Mouse (Mus musculus) lung, postnatal 0 days (tissue): ENCODE data around the gene Smarca1. TPM values are rescaled to one million over a fixed set of nuclear protein-coding genes. Genes with fewer than 3 reads are reported as not detected.

ENCODE experiments used
- ATAC-seq: fragments of 200-750 bp; cut with Nextera tagmentation; 2 replicates; pipeline ENCODE4 v1.8.0; 2017; ENCODE audit warnings: moderate library complexity
- DNase-seq: peaks from one replicate; pipeline ENCODE4 v3.0.0-alpha.2; 2016; ENCODE audit warnings: low spot score
- H3K27ac ChIP-seq: fragments of 300-500 bp; sonication (generic); 2 replicates; pipeline ENCODE4 v1.5.1; 2014; ENCODE audit warnings: antibody characterized with exemption, mild to moderate bottlenecking, low read length, mixed read lengths
- H3K27me3 ChIP-seq: fragments of 300-500 bp; sonication (generic); replicated peaks from 2 replicates; pipeline ENCODE4 v1.6.1; 2014; ENCODE audit warnings: low read length, mixed read lengths; ENCODE audit not compliant: insufficient read depth
- H3K36me3 ChIP-seq: fragments of 300-500 bp; sonication (generic); 2 replicates; pipeline ENCODE4 v1.6.1; 2014; ENCODE audit warnings: low read length, mixed read lengths; ENCODE audit not compliant: insufficient read depth
- H3K4me1 ChIP-seq: fragments of 300-500 bp; sonication (generic); 2 replicates; pipeline ENCODE4 v1.6.1; 2014; ENCODE audit warnings: antibody characterized with exemption, low read depth, low read length, mixed read lengths; ENCODE audit not compliant: insufficient read depth
- H3K4me2 ChIP-seq: fragments of 300-500 bp; sonication (generic); replicated peaks from 2 replicates; pipeline ENCODE4 v1.6.1; 2014; ENCODE audit warnings: low read depth, mild to moderate bottlenecking, low read length, moderate library complexity, mixed read lengths
- H3K4me3 ChIP-seq: fragments of 300-500 bp; sonication (generic); 2 replicates; pipeline ENCODE4 v1.5.1; 2014; ENCODE audit warnings: low read depth, low read length
- H3K9ac ChIP-seq: fragments of 300-500 bp; sonication (generic); replicated peaks from 2 replicates; pipeline ENCODE4 v1.6.1; 2014; ENCODE audit warnings: low read depth, mild to moderate bottlenecking
- H3K9me3 ChIP-seq: fragments of 300-500 bp; sonication (generic); 2 replicates; pipeline ENCODE4 v1.6.1; 2016; ENCODE audit warnings: low read length, mixed read lengths
- CTCF ChIP-seq: IDR thresholded peaks from 2 replicates; pipeline ENCODE4 v1.5.1; 2016; ENCODE audit warnings: antibody characterized with exemption, mild to moderate bottlenecking
- EP300 ChIP-seq: IDR thresholded peaks from 2 replicates; pipeline ENCODE4 v1.6.1; 2016; ENCODE audit warnings: antibody characterized with exemption, mild to moderate bottlenecking, control low read depth
- WGBS: fragments of 180-500 bp; shearing (Covaris S2); extraction: QIAGEN DNeasy Blood & Tissue Kit; methylation state at CpG from one replicate; pipeline ENCODE4 v1.1.7; 2014; 5-methylcytosine and 5-hydroxymethylcytosine counted together
- polyA plus RNA-seq: library from polyadenylated mRNA; unstranded; fragments of >200 nt; fragmentation: Nextera tagmentation; extraction: Ambion mirVana; gene quantifications from 2 replicates; pipeline ENCODE4 v1.2.1, GENCODE M21; 2015

Smarca1 gene
- polyA plus RNA-seq: 5.8 and 8.7 TPM in 2 replicates

GRCm38 (mm10) chrX:47892431-47893024 lies at the start of gene Smarca1:
Gene Smarca1 (minus strand): TSS chrX:47892974.
- Histone ChIP-seq H3K9me3 (no peaks in the 10 kb centered on the region), H3K27ac (no peak within 1 kb of the TSS), H3K36me3 (no peaks in the 10 kb centered on the region), H3K4me2 (peak within 1 kb of the TSS; percentile 65), H3K4me3 (peak within 1 kb of the TSS; percentile 52), H3K27me3 (no peaks in the 10 kb centered on the region), H3K9ac (0 out of 2 replicates have a peak within 1 kb of the TSS, but pooled peaks have one; percentile 23), H3K4me1 (no peaks in the 10 kb centered on the region)
- TF ChIP-seq CTCF (no peak), EP300 (no peak)
- WGBS: 20% methylated on average over 11 of the region's 17 CpGs
- ATAC-seq: peak; percentile 55
- DNase-seq: peak; percentile 13

- Histone ChIP-seq H3K9ac (no peak overlapping the region), H3K4me3 (no peak overlapping the region), H3K9me3 (no peaks in the 10 kb centered on the region), H3K27ac (no peak overlapping the region), H3K4me2 (no peak overlapping the region), H3K27me3 (no peaks in the 10 kb centered on the region), H3K36me3 (no peaks in the 10 kb centered on the region), H3K4me1 (no peaks in the 10 kb centered on the region)
- WGBS: 9% methylated on average over 2 of the region's 2 CpGs
- TF ChIP-seq EP300 (no peak), CTCF (no peak)
- DNase-seq (peak; percentile 37), ATAC-seq (no peak)
Measured at GRCm38 (mm10) chrX:47937740-47938139, 45.0 kb upstream of the Smarca1 start.

- TF ChIP-seq CTCF (no peak), EP300 (no peak)
- DNase-seq: no peak
- no peak overlapping the region for H3K27ac ChIP-seq
- no peaks in the 10 kb centered on the region for H3K27me3 ChIP-seq
- no peak overlapping the region for H3K4me3 ChIP-seq
- WGBS: 42% methylated on average over 5 of the region's 5 CpGs
- H3K9me3 ChIP-seq: no peaks in the 10 kb centered on the region
- H3K4me2 ChIP-seq: no peak overlapping the region
- H3K36me3 ChIP-seq: no peaks in the 10 kb centered on the region
- ATAC-seq: no peak
- no peak overlapping the region for H3K9ac ChIP-seq
- H3K4me1 ChIP-seq: no peaks in the 10 kb centered on the region
Measured at GRCm38 (mm10) chrX:47936885-47937284, 44.1 kb upstream of the Smarca1 start.

- Histone ChIP-seq H3K4me2 (no peak overlapping the region), H3K4me1 (no peaks in the 10 kb centered on the region), H3K9ac (no peak overlapping the region), H3K27ac (no peak overlapping the region), H3K4me3 (no peak overlapping the region), H3K36me3 (no peaks in the 10 kb centered on the region), H3K27me3 (no peaks in the 10 kb centered on the region), H3K9me3 (no peaks in the 10 kb centered on the region)
- no peak for ATAC-seq
- 74% methylated on average over 11 of the region's 11 CpGs for WGBS
- no peak for DNase-seq
- no peak for TF ChIP-seq CTCF
- no peak for TF ChIP-seq EP300
Measured at GRCm38 (mm10) chrX:47934352-47934751, 41.6 kb upstream of the Smarca1 start.

GRCm38 (mm10) chrX:47930449-47930848 lies 37.7 kb upstream of the Smarca1 start:
- 42% methylated on average over 3 of the region's 3 CpGs for WGBS
- TF ChIP-seq EP300: peak; percentile 35; the same call in 1 of the 2 replicates
- no peak for TF ChIP-seq CTCF
- H3K36me3 ChIP-seq: no peaks in the 10 kb centered on the region
- H3K27ac ChIP-seq: no peak overlapping the region
- peak; percentile 71 for DNase-seq
- no peak overlapping the region for H3K4me2 ChIP-seq
- H3K27me3 ChIP-seq: no peaks in the 10 kb centered on the region
- peak; percentile 85 for ATAC-seq
- no peak overlapping the region for H3K4me3 ChIP-seq
- no peak overlapping the region for H3K9ac ChIP-seq
- no peaks in the 10 kb centered on the region for H3K9me3 ChIP-seq
- H3K4me1 ChIP-seq: no peaks in the 10 kb centered on the region

- Histone ChIP-seq H3K4me1 (no peaks in the 10 kb centered on the region), H3K36me3 (no peaks in the 10 kb centered on the region), H3K27ac (no peak overlapping the region), H3K9ac (no peak overlapping the region), H3K4me2 (no peak overlapping the region), H3K4me3 (no peak overlapping the region), H3K27me3 (no peaks in the 10 kb centered on the region), H3K9me3 (no peaks in the 10 kb centered on the region)
- TF ChIP-seq EP300 (no peak), CTCF (no peak)
- DNase-seq (no peak), ATAC-seq (no peak)
- 62% methylated on average over 3 of the region's 3 CpGs for WGBS
Measured at GRCm38 (mm10) chrX:47927981-47928380, 35.2 kb upstream of the Smarca1 start.

- no peak overlapping the region for H3K4me3 ChIP-seq
- no peaks in the 10 kb centered on the region for H3K9me3 ChIP-seq
- no peak for DNase-seq
- H3K9ac ChIP-seq: no peak overlapping the region
- no peaks in the 10 kb centered on the region for H3K36me3 ChIP-seq
- H3K4me2 ChIP-seq: no peak overlapping the region
- WGBS: 85% methylated on average over 5 of the region's 5 CpGs
- H3K4me1 ChIP-seq: no peaks in the 10 kb centered on the region
- no peak for TF ChIP-seq EP300
- no peak for TF ChIP-seq CTCF
- H3K27ac ChIP-seq: no peak overlapping the region
- no peak for ATAC-seq
- H3K27me3 ChIP-seq: no peaks in the 10 kb centered on the region
Measured at GRCm38 (mm10) chrX:47920541-47920940, 27.8 kb upstream of the Smarca1 start.
